Mouse (Mus musculus) inflammation-experienced regulatory T-cells, adult 6 months (primary cell): ENCODE measurements around the gene Rgs9. TPM values are rescaled to one million over a fixed set of nuclear protein-coding genes. Genes with fewer than 3 reads are reported as not detected.
"Not testable (repeated sequence)": the region's sequence is repeated elsewhere in the genome, so short reads cannot be mapped to it uniquely, and the experiment has no call there.

ENCODE experiments used
- ATAC-seq: one replicate; pipeline ENCODE4 v1.8.0; 2017
- polyA plus RNA-seq, 3 experiments: library from polyadenylated mRNA; unstranded; fragments of 100-300 nt; shearing (Covaris generic); gene quantifications; one replicate each; pipeline ENCODE4 v1.2.1; 2017

The Rgs9 gene
- 1 to 10 TPM; 4.2 to 6.6 (median 4.9) TPM for polyA plus RNA-seq

GRCm38 (mm10) chr11:109297710-109298375 lies at the start of gene Rgs9:
Rgs9 (minus strand) TSS chr11:109298129.
- peak; percentile 100 for ATAC-seq

DNA sequence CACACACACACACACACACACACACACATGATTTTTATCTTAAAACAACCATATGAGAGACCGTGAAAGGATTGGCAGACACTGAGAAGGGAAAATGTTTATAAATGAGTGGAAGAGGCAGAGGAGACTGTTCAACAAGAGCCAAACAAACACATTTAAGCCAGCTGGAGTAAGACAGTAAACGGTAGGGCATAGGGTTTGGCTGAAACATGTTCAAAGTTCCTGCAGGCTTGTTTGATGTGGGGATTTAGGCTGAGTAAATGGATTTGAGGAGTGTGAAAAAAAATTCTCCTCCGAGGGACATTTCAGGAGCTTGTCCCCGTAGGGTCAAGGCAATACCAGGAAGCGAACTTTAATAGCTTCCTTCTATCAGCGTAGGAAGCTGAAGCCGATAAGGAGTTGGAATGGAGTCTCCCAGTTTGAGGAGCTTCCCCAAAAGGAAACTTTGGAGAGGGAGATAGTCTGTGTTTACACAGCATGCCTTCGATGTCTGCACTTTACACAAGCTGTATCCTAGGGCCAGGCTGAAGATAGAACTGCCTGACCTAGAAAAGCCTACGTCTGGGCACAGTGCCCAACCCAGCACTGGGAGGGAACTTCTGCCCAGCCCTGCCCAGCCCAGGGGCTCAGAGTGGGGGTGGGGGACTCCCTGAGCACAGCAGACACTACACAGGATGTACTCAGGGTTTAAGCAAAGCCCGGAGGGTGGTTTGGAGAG lies 49.5 kb upstream of the Rgs9 start:
- peak; percentile 90 for ATAC-seq

DNA sequence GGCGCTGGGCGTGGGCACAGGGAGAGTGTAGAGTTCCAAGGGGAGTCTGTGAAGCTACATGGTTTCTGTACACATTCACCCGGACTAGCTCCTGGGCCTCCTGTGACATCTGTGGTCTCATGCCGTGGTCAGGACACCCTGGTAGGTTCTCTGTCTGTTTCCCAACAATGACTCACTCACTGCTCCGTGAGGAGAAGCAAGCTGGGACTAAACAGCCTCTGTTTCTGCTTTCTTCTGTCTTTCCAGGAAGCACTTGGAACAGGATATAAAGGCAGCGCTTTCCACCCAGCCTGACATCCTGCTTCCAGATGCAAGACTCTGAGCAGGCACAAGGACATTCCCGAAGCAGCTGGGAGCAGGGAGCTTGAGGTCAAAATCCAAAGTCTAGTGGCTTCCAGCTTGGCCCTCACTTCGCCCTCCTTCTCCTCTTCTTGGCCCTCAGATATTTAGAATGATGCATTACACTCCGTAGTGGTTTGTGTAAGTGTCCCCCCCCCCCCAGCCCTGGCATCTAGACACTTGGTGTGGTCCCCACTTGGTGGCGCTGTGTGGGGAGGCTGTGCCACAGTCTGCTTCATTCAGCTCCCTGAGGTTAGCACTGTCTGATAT lies 46.2 kb upstream of the Rgs9 start:
- ATAC-seq = no peak

- ATAC-seq = no peak
Observed at GRCm38 (mm10) chr11:109343558-109343957, 45.6 kb upstream of the Rgs9 start.

DNA sequence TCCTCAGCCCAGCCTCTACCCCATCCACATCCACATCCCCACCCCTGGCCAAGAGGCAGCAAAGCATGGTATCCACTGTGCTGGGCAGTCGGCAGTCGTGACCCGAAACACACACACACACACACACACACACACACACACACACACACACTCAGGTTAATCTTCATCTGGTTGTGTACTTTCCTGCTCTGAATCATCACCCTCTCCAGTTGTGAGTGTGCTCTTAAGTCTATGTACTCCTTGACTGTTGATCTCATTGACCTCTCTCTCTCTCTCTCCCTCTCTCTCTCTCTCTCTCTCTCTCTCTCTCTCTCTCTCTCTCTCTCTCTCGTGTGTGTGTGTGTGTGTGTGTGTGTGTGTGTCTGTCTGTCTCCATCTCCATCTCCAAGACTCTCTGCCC lies 44.7 kb upstream of the Rgs9 start:
- ATAC-seq = not testable (repeated sequence)

DNA sequence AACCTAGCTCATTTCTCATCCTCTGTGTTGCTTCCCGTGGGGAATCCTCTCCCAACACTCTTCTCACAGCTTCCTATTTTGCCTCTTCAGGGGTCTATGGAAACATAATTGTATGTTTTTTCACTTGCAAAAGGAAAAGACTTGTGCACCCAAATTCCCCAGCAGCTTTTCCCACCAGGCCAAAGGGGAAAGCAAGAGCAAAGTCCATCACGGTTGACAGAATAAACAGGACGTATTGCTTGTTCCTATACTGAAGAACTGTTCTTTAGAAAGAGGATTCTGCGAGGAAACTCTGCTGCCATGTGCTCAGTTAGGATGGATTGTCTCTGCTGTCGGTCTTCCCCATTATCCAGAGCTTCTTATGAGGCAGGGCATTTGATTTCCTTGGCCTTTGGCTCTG lies 42.6 kb upstream of the Rgs9 start:
- ATAC-seq = no peak

DNA sequence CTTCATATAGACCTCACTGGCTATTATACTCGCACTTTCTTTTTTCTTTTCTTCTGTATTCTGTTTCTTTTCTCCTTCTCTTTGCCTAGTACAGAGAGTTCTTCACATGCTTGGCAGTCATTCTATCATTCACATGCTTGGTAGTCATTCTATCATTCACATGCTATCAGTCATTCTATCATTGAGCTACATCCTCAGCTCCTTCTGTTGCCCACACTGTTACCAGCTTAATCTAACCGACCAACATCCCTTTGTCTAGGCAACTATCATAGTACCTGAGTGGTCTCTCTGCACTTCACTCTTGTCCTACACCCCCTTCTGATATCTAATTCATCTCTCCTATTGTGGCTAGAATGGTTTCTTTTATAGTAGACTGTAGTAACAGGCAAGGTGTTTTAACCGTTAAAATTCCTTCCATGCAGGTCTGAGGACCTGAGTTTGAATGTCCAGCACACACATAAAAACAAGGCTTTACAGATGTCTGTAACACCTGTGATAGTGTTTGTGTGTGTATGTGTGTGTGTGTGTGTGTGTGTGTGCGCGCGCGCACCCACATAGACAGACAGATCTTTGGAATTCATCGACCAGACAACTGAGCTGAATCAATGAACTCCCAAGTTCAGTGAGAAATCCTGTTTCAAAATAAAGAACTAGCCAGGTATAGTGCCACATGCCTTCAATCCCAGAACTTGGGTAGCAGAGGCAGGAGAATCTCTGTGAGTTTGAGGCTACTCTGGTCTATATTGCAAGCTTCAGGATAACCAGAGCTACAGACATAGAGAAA lies 41.4 kb upstream of the Rgs9 start:
- no peak for ATAC-seq

DNA sequence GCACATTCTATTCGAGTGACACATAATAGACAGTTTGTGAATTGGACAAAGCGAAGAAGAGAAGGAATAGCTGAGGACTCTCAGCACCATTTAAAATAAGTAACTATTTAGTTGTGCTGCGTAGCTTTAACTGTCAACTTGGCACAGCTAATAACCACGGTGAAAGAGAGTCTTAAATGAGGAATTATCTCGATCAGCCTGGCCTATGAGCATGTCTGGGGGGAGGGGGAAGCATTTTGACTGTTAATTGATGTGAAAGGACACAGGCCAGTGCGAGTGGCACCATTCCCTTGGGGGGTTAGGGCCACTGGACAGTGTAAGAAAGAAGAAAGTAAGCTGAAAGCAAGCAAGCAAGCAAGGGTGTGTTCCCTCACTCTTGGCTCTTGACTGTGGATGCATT lies 38.0 kb upstream of the Rgs9 start:
- ATAC-seq = no peak

GRCm38 (mm10) chr11:109334773-109335172 lies 36.8 kb upstream of the Rgs9 start:
- no peak for ATAC-seq

DNA sequence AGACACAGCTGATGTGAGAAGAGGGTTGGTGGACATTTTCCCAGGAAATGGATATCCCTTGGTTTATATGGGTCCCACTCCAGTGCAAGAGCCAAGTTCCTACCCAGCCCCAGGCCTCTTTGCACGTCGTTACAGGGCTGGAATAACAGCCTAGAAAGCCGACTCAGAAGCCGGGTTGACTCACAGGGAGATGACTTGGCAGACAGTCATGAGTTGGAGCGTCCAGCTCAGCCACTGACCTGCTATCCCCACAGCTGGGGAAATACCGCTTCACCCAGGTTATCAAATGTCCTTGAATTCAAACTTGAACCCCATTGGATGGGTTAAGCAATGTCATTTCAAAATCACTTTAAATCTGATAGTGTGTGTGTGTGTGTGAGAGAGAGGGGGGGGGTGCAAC lies 34.8 kb upstream of the Rgs9 start:
- no peak for ATAC-seq

DNA sequence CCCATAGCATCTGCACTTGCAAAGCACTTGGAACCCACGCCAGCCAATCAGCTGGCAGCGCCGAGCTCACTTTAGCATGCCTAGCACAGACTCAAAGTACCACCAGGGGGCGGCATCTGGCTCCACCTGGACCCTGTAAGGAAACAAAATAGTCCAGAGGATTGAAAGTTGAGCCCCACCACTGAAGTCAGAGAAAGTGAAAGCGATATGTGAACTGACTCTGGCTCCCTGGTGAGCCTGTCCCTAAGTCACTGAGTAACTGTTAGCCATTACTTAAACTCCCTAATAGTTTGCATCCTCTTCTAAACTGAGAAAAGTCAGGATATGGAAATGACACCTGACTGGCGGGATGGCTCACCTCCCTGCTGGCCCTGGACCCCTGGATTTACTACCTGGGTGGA lies 33.5 kb upstream of the Rgs9 start:
- peak; percentile 97 for ATAC-seq

GRCm38 (mm10) chr11:109330706-109331393 lies 32.9 kb upstream of the Rgs9 start:
- no peak for ATAC-seq

DNA sequence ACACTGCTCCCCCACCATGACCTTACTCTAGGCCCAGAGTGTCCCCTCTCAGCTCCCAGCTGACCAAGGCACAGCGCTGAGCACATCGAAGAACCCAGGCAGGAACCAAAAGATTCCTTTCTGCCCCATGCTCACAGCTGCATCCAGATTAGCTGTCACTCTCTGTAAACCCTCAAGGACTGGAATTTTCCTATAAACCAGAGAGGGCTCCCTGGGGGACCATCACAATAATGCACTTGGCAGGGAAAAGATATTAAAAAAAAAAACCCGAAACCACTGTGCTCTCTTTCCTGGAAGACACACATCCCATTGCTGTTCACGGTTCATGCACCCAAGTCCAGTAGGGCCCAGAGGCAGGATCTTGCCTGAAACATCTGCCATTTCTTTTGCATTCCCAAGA lies 31.4 kb upstream of the Rgs9 start:
- no peak for ATAC-seq

GRCm38 (mm10) chr11:109327952-109328351 lies 30.0 kb upstream of the Rgs9 start:
- no peak for ATAC-seq

DNA sequence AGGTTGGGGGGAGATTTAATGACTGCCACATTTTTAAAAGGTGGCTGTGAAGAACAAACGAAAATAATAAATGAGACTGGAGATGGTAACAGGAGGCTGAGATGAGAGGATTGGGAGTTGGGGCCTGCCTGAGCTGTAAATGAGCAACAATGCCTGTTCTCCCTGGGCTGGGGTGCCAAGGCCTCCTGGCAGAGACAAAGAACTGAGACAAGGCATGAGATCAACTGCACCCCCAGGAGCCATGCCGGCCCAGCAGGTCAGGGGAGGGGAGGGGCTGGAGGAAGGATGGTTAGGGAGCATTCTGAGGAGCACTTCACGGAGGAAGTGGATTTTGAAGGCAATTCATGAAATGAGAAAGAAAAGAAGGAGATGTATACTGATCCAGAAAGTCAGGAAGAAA lies 29.5 kb upstream of the Rgs9 start:
- ATAC-seq = no peak

- ATAC-seq = no peak
Observed at GRCm38 (mm10) chr11:109326270-109326669, 28.3 kb upstream of the Rgs9 start.

DNA sequence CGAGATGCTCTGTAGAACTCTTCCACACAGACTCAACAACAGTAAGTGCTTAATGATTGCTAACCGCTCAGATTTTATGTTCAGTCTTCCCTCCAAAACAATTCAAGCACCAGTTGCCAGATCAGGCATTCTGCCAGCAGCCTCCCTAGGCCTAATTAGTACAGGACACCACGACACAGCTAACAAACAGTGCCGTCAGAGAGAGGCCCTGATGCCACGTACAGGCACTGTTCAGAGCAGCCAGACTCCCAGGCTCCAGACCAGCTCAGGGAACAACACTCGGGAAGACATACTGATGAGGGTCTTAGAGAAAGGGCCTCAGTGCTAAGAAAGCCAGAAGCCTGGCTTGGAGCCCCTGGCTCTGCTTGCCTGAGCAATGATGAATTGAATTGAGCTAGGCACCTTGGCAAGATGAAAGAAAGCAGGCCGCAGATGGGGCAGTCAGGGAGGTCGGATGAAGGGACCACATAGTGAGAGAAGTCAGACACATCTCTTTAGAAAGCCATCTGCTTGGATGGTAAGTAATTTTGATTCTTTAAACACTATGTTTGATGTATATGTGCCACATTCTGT lies 22.5 kb upstream of the Rgs9 start:
- ATAC-seq = no peak

DNA sequence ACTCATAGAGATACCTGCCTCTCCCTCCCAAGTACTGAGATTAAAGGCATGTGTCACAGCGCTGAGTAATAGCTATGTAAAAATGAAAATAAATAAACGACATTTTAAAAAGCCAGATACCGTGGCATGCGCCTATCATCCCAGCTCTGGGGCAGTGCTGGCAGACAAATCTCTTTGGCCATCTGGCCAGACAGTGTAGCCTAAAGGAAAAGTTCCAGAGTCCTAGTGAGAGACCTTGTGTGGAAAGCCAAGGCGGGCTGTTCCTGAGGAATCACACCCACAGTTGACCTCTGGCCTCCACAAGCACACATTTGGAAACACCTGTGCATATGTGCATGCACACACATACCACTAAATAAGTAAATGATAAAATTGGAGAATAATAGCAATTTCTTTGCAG lies 22.0 kb upstream of the Rgs9 start:
- ATAC-seq = no peak

- ATAC-seq = no peak
Observed at GRCm38 (mm10) chr11:109319471-109319870, 21.5 kb upstream of the Rgs9 start.

- ATAC-seq = peak; percentile 38
Observed at GRCm38 (mm10) chr11:109316921-109317320, 19.0 kb upstream of the Rgs9 start.

DNA sequence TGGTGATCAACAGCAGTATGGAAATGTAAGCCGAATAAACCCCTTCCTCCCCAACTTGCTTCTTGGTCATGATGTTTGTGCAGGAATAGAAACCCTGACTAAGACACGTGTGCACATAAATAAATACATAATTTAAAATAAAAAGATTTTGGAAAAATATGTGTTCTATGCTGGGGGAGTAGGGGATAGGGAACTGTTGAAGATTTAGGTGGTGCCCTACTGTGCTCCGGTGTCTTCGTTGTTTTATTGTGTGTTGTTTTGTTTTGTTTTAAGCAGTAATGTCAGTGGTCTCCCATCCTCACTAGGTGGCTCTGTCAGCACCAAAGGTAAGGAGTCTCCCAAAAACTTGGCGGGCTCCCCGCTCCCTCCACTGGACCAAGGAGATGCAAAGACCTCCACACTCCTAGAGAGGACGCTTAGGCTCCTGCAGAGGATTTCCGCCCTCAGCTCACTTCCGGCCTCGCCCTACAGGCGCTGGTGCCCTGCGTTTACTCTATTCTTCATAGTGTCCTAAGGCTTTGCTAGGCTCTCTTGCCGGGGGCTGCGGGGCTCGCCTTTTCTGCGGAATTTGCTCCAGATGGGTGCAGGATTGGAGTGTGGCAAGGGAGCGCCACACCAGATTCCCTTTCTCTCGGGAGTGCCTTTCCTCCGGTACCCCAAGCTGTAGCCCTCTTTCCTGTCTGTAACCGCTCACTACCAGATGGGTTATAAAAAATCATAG lies 14.1 kb upstream of the Rgs9 start:
- ATAC-seq = peak; percentile 95

DNA sequence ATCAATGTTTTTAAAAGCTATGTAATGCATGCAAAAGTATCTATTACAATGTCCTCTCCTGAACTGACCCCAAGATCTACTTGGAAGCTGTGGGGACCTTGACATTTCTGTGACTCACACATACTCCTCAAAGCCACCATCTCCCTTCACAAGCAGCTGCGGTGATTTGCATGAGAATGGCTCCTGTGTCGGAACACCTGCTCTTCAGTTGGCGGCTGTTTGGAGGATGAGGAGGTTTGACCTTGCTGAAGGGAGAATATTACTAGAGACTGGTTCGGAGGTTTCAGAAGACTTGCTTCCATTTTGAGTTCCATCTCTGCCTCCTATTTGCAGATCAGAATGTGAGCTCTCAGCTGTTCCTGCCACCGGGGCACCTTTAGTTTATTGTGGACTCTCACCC lies 7.8 kb upstream of the Rgs9 start:
- no peak for ATAC-seq
